Mouse (Mus musculus): ENCODE results near the gene Xrcc3.

DNA sequence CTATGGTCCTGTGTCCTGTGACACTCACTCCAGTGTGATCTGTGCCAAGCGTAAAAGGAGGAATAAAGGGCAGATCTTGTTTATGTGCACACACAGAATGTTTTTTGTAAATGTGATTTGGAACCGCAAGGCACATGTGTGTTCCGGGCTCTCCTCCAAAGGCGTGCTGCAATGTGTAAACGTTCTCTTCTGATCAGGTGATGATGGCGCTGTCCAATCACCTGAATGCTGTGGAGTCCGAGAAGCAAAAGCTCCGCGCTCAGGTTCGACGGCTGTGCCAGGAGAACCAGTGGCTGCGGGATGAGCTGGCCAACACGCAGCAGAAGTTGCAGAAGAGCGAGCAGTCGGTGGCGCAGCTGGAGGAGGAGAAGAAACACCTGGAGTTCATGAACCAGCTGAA is 39.5 kb downstream of the Xrcc3 start:
- TF ChIP-seq CTCF (conservative IDR thresholded peaks at IDR 0.05; ENCODE audit: insufficient read depth, insufficient read length, low read depth, low read length) (no peak), POLR2A (IDR thresholded peaks at IDR 0.05; ENCODE audit: low read depth, low read length) (no peak)
